Mouse (Mus musculus): ENCODE data around the gene Spock2. TPM values are rescaled to one million over a fixed set of nuclear protein-coding genes. Genes with fewer than 3 reads are reported as not detected.
A peak's percentile ranks its signal among the peaks of the same experiment; 100 is the strongest.
"Not testable (repeated sequence)": the region's sequence is repeated elsewhere in the genome, so short reads cannot be mapped to it uniquely, and the experiment has no call there.

The Spock2 gene
- polyA plus RNA-seq, 1 experiment from 2014 or later: 11.0 TPM

DNA sequence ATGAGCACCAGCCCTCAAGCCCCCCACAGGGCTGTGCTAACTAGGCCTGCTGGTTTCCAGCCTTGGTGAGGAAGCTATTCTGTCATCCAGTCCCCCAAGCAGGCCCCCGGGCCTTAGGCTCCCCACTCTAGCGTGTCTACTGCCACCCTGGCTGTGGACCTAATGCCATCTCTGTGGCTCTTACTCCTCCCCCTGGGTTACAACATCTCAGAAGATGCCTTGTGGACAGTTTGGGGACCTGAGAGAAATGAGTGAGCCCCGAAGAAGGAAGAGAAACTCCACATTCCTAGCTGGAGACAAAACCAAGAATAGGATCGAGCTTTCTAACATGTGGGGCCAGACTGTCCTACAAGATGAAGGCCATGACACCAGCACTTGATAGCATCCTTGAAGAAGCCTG lies 24.5 kb downstream of the Spock2 start:
- Histone ChIP-seq H3K9me3 (no peaks in the 10 kb centered on the region), H3K9ac (no peak overlapping the region), H3K36me3 (peaks cover 7% of the 10 kb centered on the region; the same call in 1 of the 2 replicates), H3K4me1 (peaks cover 14% of the 10 kb centered on the region), H3K4me2 (no peak overlapping the region), H3K27ac (no peak overlapping the region), H3K27me3 (no peaks in the 10 kb centered on the region), H3K4me3 (no peak overlapping the region)
- WGBS: 83% methylated on average over 4 of the region's 4 CpGs
- no peak for ATAC-seq (ENCODE audit: insufficient number of reproducible peaks, low FRiP score, low TSS enrichment, low read depth)

DNA sequence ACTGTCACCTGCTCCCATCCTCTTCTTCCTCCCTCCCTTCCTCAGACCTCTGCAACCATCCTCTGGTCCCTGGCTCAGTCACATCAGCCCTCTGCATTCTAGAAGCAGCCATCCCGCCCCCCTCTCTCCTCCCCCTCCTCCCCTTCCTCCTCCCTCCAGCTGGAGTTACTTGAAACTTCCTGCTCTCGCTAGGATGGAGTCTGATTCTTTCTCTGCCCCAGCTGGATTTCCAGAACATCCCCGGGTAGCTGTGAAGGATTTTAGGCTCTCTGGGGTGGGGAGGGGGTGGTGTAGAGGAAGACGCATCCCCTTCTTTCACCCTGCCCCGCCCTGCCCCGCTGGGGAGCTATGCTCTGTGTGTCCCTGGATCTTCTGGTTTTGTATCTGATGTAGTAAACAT lies 27.5 kb downstream of the Spock2 start:
- peaks cover 14% of the 10 kb centered on the region for H3K4me1 ChIP-seq
- peaks cover 7% of the 10 kb centered on the region; the same call in 1 of the 2 replicates for H3K36me3 ChIP-seq
- 0 out of 2 replicates have a peak overlapping the region, but pooled peaks have one; percentile 1 for H3K4me2 ChIP-seq
- H3K9ac ChIP-seq: no peak overlapping the region
- H3K27me3 ChIP-seq: no peaks in the 10 kb centered on the region
- no peak for ATAC-seq (ENCODE audit: insufficient number of reproducible peaks, low FRiP score, low TSS enrichment, low read depth)
- no peaks in the 10 kb centered on the region for H3K9me3 ChIP-seq
- no peak overlapping the region for H3K27ac ChIP-seq
- WGBS: 24% methylated on average over 6 of the region's 6 CpGs
- H3K4me3 ChIP-seq: no peak overlapping the region

DNA sequence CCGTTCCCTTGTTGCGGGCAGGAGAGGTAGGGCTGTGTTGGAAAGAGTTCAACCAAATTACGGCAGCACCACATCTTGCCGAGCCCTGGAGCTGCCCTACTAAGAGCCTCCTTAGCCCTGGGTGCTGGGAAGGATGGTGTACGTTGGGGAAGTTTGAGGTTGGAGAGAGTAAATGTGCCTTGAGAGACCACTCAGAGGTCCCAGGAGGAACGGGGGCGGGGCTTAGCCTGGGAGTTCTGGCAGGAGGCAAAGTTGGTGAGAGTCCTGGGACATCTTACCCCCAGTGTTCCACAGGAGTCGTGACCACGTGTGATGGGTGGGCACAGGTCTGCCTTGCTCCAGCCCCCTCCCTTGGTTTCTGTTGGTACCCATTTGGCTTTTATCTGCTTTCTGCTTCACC lies 28.2 kb downstream of the Spock2 start:
- Histone ChIP-seq H3K4me1 (peaks cover 14% of the 10 kb centered on the region), H3K27ac (no peak overlapping the region), H3K4me3 (no peak overlapping the region), H3K4me2 (no peak overlapping the region), H3K9me3 (no peaks in the 10 kb centered on the region), H3K9ac (no peak overlapping the region), H3K36me3 (peaks cover 7% of the 10 kb centered on the region; the same call in 1 of the 2 replicates), H3K27me3 (no peaks in the 10 kb centered on the region)
- 41% methylated on average over 9 of the region's 9 CpGs for WGBS
- no peak for ATAC-seq (ENCODE audit: insufficient number of reproducible peaks, low FRiP score, low TSS enrichment, low read depth)

DNA sequence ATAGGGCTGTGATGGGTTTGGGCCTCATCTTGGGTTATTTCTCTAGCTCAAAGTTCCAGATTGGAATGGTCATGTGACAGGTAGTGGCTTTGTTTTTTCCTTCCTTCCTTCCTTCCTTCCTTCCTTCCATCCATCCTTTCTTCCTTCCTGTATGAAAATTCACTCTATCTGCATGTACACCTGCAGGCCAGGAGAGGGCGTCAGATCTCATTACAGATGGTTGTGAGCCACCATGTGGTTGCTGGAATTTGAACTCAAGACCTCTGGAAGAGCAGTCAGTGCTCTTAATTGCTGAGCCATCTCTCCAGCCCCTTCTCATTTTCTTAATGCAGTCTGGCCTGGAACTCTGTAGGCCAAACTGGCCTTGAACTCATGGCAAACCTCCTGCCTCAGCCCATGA lies 30.0 kb downstream of the Spock2 start:
- H3K36me3 ChIP-seq; ATAC-seq (ENCODE audit: insufficient number of reproducible peaks, low FRiP score, low TSS enrichment, low read depth); H3K4me2 ChIP-seq; H3K9me3 ChIP-seq; H3K27ac ChIP-seq; H3K27me3 ChIP-seq; H3K4me3 ChIP-seq; H3K9ac ChIP-seq: not testable (repeated sequence)
- peaks cover 14% of the 10 kb centered on the region for H3K4me1 ChIP-seq
- 46% methylated on average over 1 of the region's 1 CpGs for WGBS

DNA sequence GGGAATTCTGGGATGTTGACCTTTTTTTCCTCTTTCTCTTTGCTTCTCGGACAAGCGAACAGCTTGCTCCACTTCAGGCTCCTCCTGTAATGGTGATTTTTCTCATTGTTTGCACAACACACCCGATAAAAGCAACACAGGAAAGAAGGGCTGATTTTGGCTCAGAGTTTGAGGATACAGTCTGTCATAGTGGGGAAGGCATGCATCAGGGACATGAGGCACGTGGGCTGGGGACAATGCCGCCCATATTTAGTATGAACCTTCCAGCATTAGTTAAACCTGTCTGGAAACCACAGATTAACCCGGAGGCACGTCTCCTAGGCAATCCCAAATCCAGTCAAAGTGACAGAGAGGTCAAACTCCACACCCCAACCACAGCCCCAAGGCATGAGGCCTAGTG lies 30.9 kb downstream of the Spock2 start:
- no peaks in the 10 kb centered on the region for H3K27me3 ChIP-seq
- H3K9me3 ChIP-seq: no peaks in the 10 kb centered on the region
- no peak overlapping the region for H3K27ac ChIP-seq
- H3K36me3 ChIP-seq: no peaks in the 10 kb centered on the region
- 80% methylated on average over 7 of the region's 7 CpGs for WGBS
- no peak overlapping the region for H3K4me3 ChIP-seq
- ATAC-seq (ENCODE audit: insufficient number of reproducible peaks, low FRiP score, low TSS enrichment, low read depth): no peak
- no peak overlapping the region for H3K4me2 ChIP-seq
- no peak overlapping the region for H3K9ac ChIP-seq
- H3K4me1 ChIP-seq: peaks cover 14% of the 10 kb centered on the region

DNA sequence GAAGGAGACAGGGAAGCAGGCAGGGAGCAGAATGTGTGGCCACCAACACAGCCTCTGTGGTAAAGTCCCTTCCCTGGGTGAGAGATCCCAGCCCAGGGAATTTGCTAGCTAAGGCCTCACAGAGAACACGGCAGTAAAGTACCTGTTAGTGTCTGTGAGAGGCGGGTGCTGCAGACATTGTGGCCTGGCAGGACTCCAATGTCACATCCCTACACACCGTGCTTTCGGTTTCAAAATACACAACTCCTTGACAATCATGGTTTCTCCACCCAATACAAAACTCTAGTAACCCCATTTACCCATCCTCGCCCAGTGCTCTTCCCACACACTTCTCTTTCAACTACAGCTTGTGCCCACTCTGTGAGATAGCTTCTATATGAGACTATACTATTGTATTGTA lies 32.7 kb downstream of the Spock2 start:
- ATAC-seq (ENCODE audit: insufficient number of reproducible peaks, low FRiP score, low TSS enrichment, low read depth): no peak
- Histone ChIP-seq H3K9ac (no peak overlapping the region), H3K36me3 (no peaks in the 10 kb centered on the region), H3K27me3 (no peaks in the 10 kb centered on the region), H3K4me2 (no peak overlapping the region), H3K27ac (no peak overlapping the region), H3K4me1 (peaks cover 13% of the 10 kb centered on the region), H3K4me3 (no peak overlapping the region), H3K9me3 (no peaks in the 10 kb centered on the region)
- 80% methylated on average over 5 of the region's 5 CpGs for WGBS

DNA sequence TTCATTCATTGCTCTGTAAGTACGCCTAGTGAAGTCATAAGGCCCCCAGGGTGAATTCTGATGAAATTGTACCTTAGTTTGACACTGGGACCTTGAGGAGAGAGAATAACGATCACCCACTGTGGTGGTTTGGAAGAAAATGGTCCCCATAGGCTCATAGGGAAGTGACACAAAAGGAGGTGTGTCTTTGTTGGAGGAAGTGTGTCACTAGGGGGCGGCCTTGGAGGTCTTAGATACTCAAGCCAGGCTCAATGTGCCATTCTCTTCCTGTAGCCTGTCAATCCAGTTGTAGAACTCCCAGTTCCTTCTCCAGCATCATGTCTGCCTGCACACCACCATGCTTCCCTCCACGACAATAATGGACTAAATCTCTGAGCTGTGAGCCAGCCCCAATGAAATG lies 34.7 kb downstream of the Spock2 start:
- Histone ChIP-seq H3K4me3 (no peak overlapping the region), H3K4me2 (no peak overlapping the region), H3K36me3 (no peaks in the 10 kb centered on the region), H3K9me3 (no peaks in the 10 kb centered on the region), H3K27me3 (no peaks in the 10 kb centered on the region), H3K4me1 (peaks cover 6% of the 10 kb centered on the region; the same call in 1 of the 2 replicates), H3K27ac (no peak overlapping the region), H3K9ac (no peak overlapping the region)
- ATAC-seq (ENCODE audit: insufficient number of reproducible peaks, low FRiP score, low TSS enrichment, low read depth): no peak
- WGBS: 71% methylated on average over 4 of the region's 4 CpGs

DNA sequence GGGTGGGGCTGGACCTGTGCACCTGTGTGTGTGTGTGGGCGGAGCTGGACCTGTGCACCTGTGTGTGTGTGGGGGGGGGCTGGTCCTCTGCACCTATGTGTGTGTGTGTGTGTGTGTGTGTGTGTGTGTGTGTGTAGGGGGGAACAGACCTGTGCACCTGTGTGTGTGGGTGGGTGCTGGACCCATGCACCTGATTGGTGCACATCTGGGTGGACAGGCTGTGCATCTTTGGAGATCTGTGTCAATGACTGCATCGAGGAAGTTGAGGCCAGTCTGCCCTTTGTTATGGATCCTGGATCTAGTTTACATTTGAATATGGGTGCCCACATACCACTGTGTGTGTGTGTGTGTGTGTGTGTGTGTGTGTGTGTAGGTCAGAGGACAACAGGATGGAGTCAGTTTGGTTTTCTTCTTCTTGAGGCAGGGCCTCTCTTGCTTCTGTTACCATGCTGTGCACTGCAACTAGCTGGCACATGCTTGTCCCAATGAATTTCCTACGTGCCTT lies 35.7 kb downstream of the Spock2 start:
- 92% methylated on average over 3 of the region's 3 CpGs for WGBS
- ATAC-seq (ENCODE audit: insufficient number of reproducible peaks, low FRiP score, low TSS enrichment, low read depth): no peak
- no peak overlapping the region for H3K4me2 ChIP-seq

DNA sequence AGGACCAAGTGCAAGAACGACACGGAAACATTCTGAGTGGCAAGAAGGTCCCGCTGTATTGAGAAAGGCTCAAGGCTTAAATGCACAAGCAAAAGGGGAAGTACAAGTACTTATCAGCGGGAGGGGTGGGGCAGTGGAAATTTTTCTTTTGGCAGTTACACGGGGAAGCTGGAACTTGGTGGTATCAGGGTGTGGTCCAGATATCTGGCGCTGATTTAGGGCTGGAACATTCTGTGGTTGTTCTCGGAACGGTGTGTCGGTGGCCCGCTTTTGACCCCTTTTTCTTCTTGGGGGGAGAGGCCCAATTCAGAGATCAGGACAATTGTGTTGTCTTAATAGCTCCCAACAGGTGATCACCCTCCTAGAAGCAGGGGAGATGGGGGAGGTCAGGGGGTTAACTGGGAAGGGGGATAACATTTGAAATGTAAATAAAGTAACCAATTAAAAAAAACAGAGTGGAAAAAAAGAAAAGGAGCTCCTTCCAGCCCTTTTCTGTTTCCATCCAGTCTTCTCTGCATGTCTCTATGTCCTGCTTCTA lies 41.6 kb downstream of the Spock2 start:
- H3K9ac ChIP-seq; H3K9me3 ChIP-seq; H3K36me3 ChIP-seq; H3K4me2 ChIP-seq; H3K27ac ChIP-seq; ATAC-seq (ENCODE audit: insufficient number of reproducible peaks, low FRiP score, low TSS enrichment, low read depth); H3K4me3 ChIP-seq; H3K27me3 ChIP-seq: not testable (repeated sequence)
- 61% methylated on average over 10 of the region's 10 CpGs for WGBS
- H3K4me1 ChIP-seq: peaks cover 13% of the 10 kb centered on the region; the same call in 1 of the 2 replicates

More for the DNA sequence above, 35.7 kb downstream of the Spock2 start:
- Histone ChIP-seq H3K4me1 (peaks cover 6% of the 10 kb centered on the region; the same call in 1 of the 2 replicates), H3K27me3 (no peaks in the 10 kb centered on the region), H3K9me3 (no peaks in the 10 kb centered on the region), H3K36me3 (no peaks in the 10 kb centered on the region), H3K27ac (no peak overlapping the region), H3K9ac (no peak overlapping the region), H3K4me3 (no peak overlapping the region)

DNA sequence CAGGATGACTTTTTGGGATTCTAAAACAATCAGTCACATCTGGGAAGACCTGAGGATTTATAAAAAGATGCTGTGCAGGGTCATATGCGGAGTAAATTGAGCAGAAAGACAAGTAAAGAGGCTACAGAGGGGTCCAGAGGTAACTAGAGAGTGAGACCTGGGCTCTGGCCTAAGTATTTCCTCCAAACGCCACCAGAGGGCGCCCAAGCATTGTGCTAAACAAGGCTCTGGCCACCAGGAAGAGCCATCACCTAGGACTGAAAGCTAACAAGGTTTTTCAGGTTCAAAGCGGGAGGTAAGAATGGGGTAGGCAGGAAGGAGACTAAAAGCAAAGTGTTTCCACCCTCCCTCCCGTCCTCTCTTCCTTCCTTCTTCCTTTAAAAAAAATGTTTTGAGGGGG lies 42.1 kb downstream of the Spock2 start:
- Histone ChIP-seq H3K4me3 (no peak overlapping the region), H3K4me1 (peaks cover 8% of the 10 kb centered on the region; the same call in 1 of the 2 replicates), H3K27ac (no peak overlapping the region), H3K9ac (no peak overlapping the region), H3K36me3 (no peaks in the 10 kb centered on the region), H3K4me2 (no peak overlapping the region), H3K27me3 (0 out of 2 replicates have a peak, but pooled peaks cover 4% of the 10 kb centered on the region), H3K9me3 (no peaks in the 10 kb centered on the region)
- 3% methylated on average over 5 of the region's 5 CpGs for WGBS
- ATAC-seq (ENCODE audit: insufficient number of reproducible peaks, low FRiP score, low TSS enrichment, low read depth): no peak

DNA sequence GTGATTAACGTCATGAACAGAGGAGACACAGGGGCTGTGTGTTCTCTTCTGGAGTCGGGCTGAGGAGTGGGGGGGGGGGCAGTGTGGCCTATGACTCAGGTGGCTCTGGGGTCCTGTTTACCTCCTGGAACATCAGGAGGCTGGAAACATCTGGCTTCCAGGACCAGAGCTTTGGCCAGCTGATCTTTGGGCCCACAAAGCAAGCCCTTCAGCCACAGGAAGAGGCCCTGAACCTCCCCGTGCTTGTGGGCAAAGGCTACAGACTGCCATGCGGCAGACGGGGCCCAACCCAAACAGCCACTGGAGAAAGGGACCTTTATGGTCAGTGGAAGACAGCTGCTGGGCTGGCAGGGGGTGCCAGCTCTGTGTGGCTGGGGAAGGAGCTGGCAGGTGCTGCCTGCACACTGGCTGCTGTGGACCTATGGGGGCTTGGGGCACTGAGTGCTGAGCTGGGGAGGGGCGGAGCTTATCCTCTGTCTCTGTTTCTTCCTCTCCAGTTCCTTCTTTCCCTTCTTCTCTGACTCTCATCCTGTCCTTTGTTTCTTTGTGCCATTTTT lies 45.2 kb downstream of the Spock2 start:
- H3K27me3 ChIP-seq: 0 out of 2 replicates have a peak, but pooled peaks cover 4% of the 10 kb centered on the region
- ATAC-seq (ENCODE audit: insufficient number of reproducible peaks, low FRiP score, low TSS enrichment, low read depth): peak; percentile 56
- peaks cover 7% of the 10 kb centered on the region; the same call in 1 of the 2 replicates for H3K4me1 ChIP-seq
- H3K9me3 ChIP-seq: no peaks in the 10 kb centered on the region
- no peaks in the 10 kb centered on the region for H3K36me3 ChIP-seq
- no peak overlapping the region for H3K4me2 ChIP-seq
- no peak overlapping the region for H3K9ac ChIP-seq
- WGBS: 52% methylated on average over 6 of the region's 6 CpGs
- H3K27ac ChIP-seq: no peak overlapping the region
- no peak overlapping the region for H3K4me3 ChIP-seq

DNA sequence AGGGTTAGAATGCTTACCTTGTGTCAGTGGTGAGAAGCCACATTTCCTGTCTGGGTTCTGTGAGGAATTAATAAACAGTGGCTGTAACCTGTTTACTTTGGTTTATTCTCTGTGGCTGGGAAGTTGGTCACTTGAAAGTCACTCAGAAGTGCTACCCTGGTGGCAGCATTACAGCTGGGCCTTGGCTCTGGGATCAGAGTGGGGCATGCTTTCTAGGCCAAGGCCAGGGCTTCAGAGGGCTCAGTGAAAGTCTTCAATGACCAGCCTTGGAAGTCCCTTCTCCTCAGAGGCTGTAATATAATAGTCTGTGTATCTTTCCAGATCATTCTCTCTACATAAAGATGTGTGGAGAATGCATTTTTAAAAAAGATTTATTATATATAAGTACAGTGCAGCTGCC lies 50.0 kb downstream of the Spock2 start:
- H3K4me3 ChIP-seq: no peak overlapping the region
- no peak overlapping the region for H3K27ac ChIP-seq
- no peaks in the 10 kb centered on the region for H3K9me3 ChIP-seq
- H3K36me3 ChIP-seq: no peaks in the 10 kb centered on the region
- ATAC-seq (ENCODE audit: insufficient number of reproducible peaks, low FRiP score, low TSS enrichment, low read depth): no peak
- H3K9ac ChIP-seq: no peak overlapping the region
- H3K4me1 ChIP-seq: peaks cover 6% of the 10 kb centered on the region; the same call in 1 of the 2 replicates
- no peak overlapping the region for H3K4me2 ChIP-seq
- 0 out of 2 replicates have a peak, but pooled peaks cover 4% of the 10 kb centered on the region for H3K27me3 ChIP-seq
